Mouse (Mus musculus) embryo, embryonic 10.5 days (tissue): ENCODE results near the gene Fen1.
"Not testable (repeated sequence)": the region's sequence is repeated elsewhere in the genome, so short reads cannot be mapped to it uniquely, and the experiment has no call there.

Experiments
- DNase-seq: peaks from one replicate; pipeline ENCODE4 v3.0.0-alpha.2; 2015; ENCODE audit warnings: low spot score

The Fen1 gene

DNA sequence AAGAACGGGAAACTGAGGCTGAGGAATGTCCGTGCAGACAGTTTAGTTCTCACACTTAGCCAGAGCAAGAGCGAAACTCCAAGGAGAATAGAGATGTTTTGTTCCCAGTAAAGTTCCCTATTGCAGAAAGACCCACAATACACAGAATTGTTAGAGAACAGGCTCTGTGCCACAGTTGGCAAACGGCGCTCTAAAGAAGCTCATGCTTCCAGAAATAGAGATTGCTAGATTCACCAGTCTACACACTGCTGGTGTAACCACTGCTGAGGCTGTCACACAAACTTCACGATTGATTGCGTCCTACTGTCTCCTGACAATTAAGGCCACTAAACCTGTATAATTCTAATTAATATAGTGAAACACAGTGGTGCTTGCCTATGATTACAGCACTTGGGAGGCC lies 22.7 kb downstream of the Fen1 start:
- no peak for DNase-seq

DNA sequence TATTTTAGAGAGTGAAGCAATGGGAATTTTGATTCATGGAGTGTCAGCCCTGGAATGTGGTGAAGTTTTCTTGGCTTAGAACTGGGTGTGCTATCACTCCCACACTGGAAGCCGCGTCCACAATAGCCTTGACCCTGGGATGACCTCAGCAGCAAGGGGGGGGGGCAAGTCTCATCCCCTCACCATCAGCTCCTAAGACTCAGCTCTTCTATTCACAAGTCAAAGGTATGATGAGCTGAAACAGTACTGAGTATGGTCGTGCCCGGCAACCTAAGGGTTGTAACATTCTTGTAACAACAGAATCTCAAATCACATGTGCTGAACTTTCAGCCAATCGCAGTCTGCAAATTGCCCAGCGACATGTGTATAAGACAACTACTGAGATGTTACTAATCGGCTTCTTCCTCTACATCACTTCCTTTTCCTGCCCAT lies 27.0 kb downstream of the Fen1 start:
- no peak for DNase-seq

DNA sequence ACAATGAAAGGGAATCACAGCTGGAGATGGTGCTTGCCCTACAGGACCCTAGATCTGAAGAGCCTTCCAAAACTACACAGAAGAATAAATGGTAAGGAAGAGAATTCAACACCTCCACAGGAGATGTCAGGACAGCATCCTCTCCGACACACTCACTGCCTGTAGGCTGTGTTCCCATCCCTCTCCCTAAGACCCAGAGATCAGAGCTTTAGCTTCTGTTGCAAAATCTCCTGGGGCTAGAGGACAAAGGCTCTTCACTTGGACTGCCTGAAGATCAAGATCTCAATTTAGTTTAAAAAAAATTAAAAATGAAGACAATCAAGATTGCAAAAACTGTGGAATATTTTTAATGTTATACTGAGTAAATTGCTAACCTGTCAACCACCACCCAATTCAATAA lies 27.5 kb downstream of the Fen1 start:
- DNase-seq = no peak

DNA sequence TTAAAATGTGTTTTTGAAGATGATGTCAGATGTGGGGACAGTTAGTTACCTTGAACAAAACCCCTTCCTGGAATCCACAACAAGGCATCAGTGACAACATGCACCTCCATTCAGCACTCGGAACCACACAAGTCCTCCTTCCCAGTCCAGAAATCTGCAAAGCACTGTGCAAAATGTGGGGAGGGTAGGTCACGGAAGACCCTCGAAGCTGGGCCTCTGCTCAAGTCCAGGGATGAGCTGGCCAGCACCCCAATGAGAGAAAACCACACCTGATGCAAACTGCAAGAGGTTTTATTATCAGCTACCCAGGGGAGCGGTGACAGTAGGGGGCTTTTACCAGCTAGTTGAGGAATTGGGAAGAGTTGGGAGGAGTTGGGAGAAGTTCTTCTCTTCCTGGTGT lies 29.0 kb downstream of the Fen1 start:
- DNase-seq = no peak

DNA sequence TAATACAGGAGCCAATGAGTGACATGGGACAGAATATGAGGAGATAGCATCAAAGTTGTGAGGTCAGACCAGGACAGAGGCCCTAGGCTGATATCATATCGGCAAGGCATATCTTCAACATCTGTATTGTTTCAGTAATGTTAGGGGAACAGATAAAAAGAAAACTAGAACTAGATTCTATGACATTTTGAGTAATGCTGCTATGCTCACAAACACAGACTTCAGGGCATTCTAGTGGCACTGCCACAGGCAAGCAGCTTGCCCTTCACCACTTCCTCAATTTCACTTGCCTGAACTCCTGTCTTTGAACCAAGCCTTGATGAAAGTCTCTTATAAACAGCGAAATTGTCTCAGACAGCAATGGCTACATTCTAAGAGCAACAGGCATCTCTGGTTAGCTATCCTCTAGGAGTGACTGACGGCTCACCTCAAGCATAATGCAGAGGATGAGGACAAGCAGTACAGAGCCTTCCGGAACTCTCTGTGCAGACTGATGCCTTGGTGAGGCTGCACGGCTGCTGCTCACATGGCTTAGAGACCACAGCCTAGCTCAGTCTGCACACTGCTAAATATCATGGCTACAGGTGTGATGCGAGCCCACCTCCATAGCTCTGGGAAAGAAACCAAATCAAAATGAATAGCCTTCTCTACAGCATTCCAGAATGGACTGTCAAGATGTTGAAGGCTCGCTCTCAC lies 30.0 kb downstream of the Fen1 start:
- no peak for DNase-seq

DNA sequence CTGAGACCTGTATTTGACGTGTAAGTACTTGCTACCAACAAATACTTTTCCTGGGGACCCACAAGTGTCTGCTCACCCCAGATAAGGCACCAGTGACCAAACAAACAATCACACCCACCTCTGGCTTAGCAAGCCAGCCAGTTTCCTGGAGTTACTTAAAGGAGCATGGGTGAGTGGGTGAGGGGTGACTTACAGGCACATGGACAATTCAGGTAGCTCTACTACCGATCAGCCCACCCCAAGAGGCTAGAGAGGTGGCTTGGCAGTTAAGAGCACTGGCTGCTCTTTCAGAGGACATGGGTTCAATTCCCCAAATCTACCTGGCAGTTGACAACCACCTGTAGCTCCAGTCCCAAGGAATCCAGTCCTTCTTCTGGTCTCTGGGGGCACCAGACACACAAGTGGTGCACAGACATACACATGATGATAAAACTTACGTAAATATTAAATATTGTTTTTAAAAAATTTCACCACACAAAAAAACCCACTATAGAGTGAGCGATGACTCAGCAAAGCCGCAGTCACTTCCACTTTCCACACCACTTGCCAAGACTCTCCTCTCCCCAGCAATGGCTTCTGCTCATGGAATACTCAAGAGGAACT lies 30.8 kb downstream of the Fen1 start:
- DNase-seq = no peak

DNA sequence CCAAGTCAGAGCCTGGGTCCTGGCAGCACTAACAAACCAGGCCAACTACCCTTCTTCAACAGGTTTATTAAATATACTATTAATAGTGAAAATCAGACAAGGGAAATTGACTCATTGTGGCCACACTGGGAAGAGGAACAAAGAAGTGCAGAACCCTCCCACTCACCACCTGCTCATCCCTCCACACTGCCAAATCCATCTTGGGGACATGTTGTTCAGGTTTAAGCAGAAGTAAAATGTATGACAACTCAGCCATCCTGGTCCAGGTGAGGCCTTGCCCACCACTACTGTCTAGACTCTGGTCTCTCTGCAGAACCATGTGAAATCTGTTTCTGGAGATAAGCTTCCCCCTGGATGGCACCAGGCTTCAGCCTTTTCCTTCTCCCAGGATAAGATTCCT lies 32.1 kb downstream of the Fen1 start:
- DNase-seq = no peak

DNA sequence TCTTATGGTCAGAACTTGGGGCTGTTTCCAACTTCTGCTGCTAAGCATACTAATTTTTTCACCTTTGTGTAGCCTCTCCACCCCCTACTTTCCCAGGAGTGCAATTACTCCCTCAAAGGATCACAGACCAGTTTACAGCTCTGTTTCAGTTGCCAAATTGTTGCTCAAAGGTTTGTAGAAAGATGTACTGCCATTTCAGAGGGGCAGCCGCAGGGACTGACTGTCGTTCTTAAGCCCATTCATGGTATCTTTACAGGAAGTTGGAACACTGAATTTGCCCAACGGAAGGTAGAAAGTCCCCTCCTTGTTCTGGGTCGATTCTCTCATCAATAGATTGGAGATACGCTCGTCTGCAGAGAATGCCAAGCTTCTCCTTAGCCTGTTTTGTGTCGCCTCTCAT lies 32.6 kb downstream of the Fen1 start:
- no peak for DNase-seq

DNA sequence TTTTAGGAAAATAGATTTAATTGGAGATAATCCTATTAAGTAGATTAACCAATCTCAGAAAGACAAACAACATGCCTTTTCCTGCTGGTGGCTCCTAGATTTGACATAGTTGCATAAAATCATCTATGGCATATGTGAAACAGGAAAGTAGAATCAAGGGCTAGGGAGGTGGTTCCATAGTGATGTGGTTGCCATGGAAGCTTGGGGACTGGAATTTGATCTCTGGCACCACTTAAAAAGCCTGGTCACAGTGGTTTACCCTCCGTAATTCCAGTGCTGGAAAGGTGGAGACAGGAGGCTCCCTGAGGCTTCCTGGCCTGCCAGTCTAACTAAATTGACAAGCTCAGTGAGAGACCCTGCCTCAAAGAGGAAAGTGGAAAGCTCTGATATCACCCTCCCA lies 33.5 kb downstream of the Fen1 start:
- no peak for DNase-seq

DNA sequence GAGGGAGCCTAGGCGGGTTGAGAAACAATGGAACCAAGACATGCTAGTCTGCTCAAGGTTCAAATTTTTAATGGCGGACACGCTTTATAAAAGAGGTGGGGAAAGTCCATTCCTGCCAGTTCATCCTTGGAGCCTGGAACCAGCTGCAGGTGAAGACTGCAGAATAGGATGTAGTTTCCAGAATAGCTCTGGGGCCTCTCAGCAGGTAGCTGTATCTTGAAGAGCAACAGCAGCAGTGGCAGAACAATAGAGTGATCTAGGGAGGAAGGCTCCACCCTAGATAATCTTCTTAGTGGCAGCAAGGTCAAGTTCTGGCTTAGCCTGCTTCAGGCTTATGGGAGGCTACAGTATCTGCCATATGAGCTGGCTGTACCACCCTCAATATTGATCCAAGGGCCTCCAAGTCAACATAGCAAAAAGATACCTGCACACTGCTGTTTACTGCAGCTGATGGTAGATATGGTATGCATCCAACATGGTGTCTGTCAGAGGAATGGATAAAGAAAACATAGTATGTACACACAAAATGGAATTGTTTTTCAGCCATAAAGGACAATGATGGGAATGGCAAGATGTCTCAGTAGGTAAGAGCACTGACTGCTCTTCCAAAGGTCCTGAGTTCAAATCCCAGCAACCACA lies 34.2 kb downstream of the Fen1 start:
- DNase-seq = not testable (repeated sequence)

DNA sequence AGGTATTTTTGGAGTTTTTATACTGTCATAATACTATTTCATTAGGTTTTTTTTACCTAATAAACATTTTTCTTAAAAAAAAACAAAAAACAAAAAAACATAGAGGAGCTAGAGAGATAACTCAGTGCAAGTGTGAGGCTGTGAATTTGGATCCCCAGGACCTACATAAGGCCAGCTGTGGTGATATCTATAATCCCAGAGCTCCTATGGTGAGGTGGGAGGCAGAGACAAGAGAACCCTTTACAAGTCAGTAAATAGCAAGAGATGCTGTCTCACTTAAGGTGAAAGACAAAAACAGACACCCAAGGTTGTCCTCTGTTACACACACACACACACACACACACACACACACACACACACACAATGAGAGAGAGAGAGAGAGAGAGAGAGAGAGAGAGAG lies 34.8 kb downstream of the Fen1 start:
- DNase-seq = no peak

DNA sequence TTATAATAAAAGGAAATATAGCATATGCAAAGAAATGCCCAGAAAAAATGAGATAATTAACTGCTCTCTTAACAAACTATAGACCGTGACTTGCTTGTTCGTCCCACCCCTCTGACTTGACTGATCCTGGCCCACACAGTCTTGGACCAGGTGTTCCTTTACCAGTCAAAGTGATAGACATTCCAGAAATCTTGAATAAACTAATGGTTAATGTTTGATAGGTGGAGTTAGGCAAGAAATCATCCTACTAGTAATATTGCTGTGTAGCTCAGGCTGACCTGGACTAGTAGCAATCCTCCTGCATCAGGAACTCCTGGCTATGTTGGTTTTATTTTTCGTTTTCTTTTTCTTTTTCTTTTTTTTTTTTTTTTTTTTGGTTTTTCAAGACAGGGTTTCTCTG lies 35.5 kb downstream of the Fen1 start:
- no peak for DNase-seq

DNA sequence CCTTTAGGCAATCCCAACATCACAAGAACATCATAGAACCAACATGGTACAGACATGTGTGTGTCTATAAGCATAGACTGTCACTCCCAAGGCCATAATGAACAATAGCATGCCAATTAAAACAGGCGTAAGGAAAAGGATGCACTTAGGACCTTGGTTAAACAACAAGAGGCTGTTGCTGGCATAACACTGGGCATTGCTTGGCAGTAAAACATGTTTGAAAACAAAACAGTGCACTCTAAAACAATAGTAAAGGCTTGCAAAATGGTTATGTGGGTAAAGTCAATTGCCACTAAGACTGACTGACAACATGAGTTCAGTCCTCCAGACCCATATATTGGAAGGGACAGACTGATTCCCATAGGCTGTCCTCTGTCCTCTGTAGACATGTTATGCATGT lies 36.0 kb downstream of the Fen1 start:
- DNase-seq = no peak

DNA sequence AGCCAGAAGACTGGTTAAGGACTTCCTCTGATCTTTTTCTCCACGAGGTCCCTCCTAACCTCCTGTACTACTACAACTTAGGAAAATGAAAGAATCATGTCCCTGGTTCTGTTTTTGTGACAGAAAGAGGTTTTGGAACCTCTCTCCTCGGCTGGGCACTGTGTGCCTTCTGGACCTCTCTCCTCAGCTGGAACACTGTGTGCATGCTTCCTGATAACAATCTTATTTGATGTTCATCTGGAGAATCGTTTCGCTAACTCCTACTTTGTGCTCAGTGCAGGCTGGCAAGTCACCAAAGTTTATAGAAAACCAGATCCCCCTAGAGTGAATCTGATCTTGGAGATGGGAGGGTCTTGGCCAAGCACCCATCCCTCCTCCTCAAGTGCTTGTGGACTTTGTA lies 36.9 kb downstream of the Fen1 start:
- DNase-seq = no peak

DNA sequence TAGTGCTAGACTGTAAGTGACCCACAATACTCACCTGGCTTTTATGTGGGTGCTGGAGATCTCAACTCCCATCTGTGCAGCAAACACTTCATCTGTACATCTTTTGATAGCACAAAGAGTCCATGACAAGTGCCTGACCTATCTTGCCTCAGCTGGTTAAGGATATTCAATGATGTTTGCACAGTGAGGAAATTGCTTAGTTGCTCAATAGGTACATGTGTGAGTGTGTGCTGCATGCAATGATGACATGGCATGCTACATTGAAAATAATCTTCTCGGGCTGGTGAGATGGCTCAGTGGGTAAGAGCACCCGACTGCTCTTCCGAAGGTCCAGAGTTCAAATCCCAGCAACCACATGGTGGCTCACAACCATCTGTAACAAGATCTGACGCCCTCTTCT lies 38.0 kb downstream of the Fen1 start:
- DNase-seq = not testable (repeated sequence)

DNA sequence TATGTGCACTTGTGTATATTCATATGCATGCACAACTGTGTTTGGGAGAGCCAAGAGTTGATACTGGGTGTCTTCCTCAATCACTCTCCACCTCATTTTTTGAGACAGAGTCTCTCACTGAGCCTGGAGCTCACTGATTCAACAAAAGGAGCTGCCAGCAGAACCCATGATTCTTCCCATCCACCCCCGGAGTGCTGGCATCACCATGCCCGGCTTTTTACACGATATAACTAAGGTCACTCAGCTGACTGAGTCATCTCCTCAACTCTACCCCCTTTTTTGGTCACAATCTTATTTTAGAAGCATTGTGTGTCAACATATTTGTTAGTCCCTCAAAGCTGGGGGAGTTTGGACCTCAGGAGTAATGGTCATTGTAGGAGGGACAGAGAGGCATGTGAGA lies 40.1 kb downstream of the Fen1 start:
- no peak for DNase-seq

DNA sequence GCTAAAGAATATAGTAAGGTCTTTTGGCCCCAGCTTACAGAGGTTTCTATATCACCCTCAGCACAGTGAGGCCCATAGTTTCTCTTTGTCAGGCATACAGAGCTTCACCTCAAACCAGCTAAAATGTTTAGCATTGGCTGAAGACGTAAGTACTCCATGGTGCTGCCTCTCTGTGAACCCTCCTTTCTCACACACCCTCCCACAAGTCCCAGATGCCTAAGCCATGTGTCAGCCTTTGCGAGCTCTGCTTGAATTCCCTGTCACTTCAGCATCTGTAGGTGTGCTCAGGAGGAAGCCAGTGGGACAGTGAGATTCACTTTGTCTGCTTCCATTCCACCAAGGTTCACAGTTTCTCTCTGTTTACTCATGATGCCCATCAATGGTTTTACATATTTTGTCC lies 46.2 kb downstream of the Fen1 start:
- no peak for DNase-seq

DNA sequence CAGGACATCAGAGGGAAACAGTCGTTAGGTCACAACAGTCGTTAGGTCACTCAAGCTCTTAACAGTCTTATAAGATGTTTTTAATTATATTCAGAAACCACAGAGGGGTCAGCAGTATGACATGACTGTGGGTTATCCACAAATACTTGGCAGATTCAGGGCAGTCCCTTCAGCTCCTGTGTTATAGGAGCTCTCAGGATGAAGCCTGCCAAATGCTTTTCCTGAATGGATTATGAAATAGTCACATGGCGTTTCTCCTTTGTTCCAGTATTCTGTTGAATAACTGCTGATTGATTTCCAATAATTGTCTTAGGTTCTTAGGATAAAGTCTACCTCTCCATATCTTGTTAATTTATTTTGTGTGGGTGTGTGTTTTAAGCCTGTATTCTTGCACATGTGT lies 54.8 kb downstream of the Fen1 start:
- DNase-seq = no peak
